Mouse (Mus musculus) cerebellum, postnatal 10 days (tissue): ENCODE results near the gene Plcb4.
"Not testable (repeated sequence)": the region's sequence is repeated elsewhere in the genome, so short reads cannot be mapped to it uniquely, and the experiment has no call there.

Experiments used
- DNase-seq, 2 experiments: peaks; one replicate each; pipeline ENCODE4 v3.0.0; 2021; ENCODE audit warnings: mixed read lengths in 2 of 2

Plcb4 gene

GRCm38 (mm10) chr2:135894582-135894981 is 235.8 kb downstream of the Plcb4 start:
- DNase-seq = no peak

DNA sequence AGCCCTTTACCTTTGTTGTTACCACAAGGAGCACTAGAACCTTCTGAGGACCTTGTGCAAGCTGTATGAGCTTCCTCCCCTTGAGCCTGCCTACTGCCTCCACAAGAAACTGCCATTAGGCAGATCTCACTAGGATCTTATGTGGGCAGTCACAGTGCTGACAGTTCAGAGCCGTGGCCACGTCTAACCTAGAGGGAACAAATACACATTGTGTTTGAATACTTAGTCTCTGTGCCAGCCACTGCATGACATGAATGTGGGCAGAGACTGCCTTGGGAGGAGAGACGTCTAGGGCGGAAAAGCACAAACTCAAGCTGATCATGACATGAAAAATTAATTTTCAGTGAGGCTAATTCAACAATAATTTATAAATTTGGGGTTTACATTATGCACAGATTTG is 239.2 kb downstream of the Plcb4 start:
- no peak for DNase-seq

- not testable (repeated sequence) for DNase-seq
Observed at GRCm38 (mm10) chr2:135899931-135900330, 241.1 kb downstream of the Plcb4 start.

DNA sequence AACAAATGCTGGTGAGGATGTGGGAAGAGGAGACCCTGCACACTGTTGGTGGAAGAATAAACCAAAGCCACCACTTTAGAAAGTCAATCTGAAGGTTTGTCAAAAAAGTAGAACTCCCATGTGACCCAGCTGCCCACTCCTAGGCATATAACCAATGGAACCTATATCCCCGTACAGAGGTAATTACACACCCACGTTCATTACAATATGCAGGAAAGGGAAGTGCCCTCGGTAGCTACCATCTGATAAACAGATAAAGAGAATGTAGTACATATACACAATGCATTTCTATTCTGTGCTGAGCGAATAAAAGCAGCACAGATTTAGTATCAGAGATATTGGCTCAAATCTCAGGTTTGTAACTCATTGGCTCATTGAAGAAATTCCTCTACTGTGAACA is 242.2 kb downstream of the Plcb4 start:
- no peak for DNase-seq

- DNase-seq = no peak
Observed at GRCm38 (mm10) chr2:135904262-135904661, 245.5 kb downstream of the Plcb4 start.

DNA sequence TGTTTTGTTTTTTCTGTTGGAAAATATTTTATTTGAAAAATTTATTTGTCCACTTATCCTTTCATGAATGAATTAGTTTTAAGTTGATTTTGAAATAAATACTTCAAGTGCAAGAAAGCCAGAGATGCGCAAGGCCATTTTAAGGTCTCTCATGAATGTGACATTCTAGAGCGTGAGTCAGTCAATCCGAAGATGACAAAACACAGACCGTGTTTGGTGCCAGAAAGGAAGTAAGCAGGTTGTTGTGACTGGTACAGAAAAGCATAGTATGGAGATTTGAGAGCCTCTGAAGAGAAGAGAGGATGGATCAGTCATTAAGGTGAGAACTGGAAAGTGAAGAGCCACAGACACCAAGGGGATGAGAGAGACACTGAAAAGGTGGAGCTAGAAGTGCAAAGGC is 246.0 kb downstream of the Plcb4 start:
- no peak for DNase-seq

- no peak for DNase-seq
Observed at GRCm38 (mm10) chr2:135914343-135915261, 255.8 kb downstream of the Plcb4 start.

DNA sequence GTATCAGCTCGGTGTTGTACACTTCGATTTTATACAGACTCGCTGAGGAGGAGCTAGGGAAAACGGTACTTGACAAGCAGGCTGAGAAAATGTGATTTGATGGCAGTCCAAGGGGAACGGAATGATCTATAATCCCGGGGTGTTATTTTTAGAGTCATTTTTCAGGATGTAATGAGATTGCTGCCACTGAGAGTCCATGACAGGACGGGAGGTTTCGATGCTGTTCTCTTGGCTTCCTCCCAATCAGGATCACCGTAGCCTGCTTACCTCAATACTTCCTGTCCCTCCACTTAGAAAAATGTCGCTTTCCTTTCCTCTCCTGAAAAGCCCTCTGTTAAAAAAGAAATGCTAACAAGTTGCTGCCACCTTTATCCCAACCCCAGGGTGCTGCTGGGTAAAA is 257.1 kb downstream of the Plcb4 start:
- peak in 1 of 2 experiments; percentile 34 for DNase-seq

GRCm38 (mm10) chr2:135917000-135917399 is 258.2 kb downstream of the Plcb4 start:
- no peak for DNase-seq

- DNase-seq = peak in 1 of 2 experiments; percentile 18
Observed at GRCm38 (mm10) chr2:135918116-135918515, 259.3 kb downstream of the Plcb4 start.

- no peak for DNase-seq
Observed at GRCm38 (mm10) chr2:135919641-135920040, 260.8 kb downstream of the Plcb4 start.

- DNase-seq = peak; percentile 74 to 77
Observed at GRCm38 (mm10) chr2:135926660-135927343, 268.0 kb downstream of the Plcb4 start.

- DNase-seq = peak; percentile 33 to 36
Observed at GRCm38 (mm10) chr2:135929021-135929720, 270.4 kb downstream of the Plcb4 start.

DNA sequence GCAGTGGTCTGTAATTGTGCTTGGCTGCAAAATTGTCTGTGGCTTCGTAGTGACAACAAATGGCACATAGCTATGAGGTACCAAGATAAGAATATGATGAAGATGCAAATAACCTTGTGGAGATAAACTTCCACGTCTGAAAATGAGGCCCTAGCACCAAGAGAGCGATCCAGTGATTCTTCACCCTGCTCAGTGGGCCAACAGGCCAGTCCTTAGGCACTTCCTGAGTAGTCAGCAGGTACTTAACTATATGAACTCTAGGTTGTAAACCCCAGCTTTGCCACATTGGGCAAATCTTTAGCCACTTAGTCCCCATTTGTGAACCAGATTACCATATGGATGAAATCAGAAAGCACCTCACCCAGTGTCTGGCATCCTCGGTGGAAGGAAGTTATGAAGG is 271.9 kb downstream of the Plcb4 start:
- no peak for DNase-seq

DNA sequence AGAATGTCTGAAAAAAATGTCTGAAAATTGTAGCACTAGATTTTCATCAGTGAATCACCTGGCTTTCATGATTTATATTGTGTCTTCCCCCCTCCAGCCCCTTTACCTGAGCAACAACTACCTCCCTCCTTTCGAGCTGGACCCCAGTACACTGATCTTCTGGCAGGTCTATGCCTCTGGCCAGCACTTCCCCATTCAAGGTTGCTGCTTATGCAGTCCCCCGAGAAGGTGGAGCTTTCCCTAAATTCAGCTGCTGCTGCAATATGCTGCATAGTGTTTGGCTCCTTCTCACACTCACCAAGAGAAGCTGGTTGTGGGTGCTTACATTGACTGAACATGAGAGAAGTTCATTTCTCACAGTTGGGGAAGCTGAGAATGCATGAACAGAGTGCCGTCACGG is 273.8 kb downstream of the Plcb4 start:
- no peak for DNase-seq

DNA sequence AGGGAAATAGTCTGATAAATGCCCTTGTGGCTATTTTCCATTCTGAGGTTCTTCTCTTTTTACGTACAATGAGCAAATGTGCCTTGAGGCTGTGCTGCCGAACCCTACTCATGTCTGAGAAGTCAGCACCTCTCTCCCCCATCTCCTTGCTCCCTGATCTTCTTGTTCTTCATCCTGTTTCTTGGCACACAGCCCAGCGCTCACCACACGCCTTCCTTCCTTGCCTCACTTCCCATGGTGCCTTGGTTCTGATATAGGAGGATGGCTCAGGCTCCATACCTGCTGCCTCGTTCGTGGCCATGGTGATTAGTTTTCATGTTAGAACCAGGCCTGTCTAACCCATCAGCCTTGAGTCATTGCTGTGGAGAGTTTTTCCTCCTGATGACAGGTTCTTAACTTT is 277.6 kb downstream of the Plcb4 start:
- peak; percentile 38 to 53 for DNase-seq

- DNase-seq = no peak
Observed at GRCm38 (mm10) chr2:135937646-135938045, 278.8 kb downstream of the Plcb4 start.

GRCm38 (mm10) chr2:135939933-135940332 is 281.1 kb downstream of the Plcb4 start:
- peak in 1 of 2 experiments; percentile 29 for DNase-seq

GRCm38 (mm10) chr2:135947839-135948238 is 289.0 kb downstream of the Plcb4 start:
- DNase-seq = peak; percentile 33 to 40

DNA sequence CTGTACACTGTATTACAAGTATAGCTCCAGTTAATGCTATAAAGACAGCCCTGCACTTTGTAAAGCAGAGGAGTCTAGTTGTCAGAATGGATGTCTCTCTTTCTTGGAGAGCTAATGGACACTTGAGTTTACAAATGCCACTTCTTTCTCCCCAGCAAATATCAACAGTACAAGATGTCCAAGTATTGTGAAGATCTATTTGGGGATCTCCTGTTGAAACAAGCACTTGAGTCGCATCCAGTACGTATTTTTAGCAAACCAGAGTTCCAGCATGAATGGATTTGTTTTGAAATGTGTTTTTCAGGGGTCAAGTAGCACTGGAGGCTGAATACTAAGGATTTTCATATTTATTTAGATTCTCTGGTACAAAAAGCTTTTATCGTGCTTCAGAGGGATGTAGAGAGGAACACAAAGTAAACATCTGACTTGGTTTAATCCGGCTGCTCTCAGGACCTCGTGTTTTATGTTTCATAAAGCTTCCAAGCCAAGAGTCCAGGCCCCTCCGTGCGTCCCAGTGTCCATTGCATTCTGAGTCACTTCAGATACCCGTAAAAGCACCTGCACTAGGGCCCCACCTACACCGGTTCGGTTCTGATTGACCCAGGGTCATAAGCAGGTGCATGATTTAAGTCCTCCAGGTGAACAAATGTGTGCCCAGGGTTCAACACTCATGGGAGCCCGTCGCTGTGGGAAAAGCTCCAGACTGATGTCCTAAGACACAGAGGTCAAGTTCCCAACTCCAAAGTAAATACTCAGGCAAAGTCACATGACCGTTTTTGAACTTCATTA is 296.1 kb downstream of the Plcb4 start:
- no peak for DNase-seq

GRCm38 (mm10) chr2:135955796-135956195 is 297.0 kb downstream of the Plcb4 start:
- no peak for DNase-seq

DNA sequence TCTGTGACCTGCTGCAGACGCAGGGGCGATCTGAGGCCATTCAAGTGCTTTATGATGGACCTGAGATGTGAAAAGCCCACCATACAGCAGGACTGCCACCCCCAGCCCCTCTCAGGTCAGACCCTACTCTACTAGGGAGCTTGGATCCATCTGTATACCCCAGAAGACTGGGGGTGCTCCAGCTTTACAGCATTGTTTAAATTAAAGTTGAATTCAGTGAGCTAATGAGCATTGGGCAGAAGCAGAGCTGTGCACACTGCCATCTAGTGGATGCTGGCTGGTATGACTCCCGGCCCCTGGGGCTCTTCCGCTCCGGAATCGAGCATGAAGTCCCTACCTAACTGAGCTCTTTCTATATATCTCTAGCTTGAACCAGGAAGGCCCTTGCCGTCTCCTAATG is 298.9 kb downstream of the Plcb4 start:
- DNase-seq = peak; percentile 81 to 86
